Mouse (Mus musculus): ENCODE results near the gene Abl2. TPM values are rescaled to one million over a fixed set of nuclear protein-coding genes. Genes with fewer than 3 reads are reported as not detected.

The Abl2 gene
- total and polyA plus RNA-seq, 3 experiments: 10.0 to 19.8 (median 15.5) TPM

DNA sequence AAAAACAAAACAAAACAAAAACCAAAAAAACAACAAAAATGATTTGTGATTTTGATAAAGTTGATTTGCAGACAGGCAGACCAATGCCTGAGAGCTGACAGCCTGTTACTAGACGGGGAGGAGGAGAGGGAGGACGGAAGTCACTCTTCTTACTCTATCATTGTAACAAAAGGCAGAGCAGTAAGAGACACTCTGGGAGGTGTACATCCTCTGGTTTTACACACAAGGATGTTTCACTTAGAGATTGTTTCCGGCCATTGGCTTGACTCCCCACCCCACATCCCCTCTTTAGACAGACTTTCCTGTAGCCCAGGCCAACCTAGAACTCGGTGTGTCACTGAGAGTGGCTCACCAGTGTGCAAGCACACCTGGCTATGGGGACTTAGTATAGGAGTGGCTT is 11.0 kb downstream of the Abl2 start (continued):
- TF ChIP-seq CHD2 (IDR thresholded peaks at IDR 0.05; ENCODE audit: low read length): no peak

- Histone ChIP-seq H3K4me2 (ENCODE audit: insufficient read depth, low read depth, poor library complexity, severe bottlenecking) (no peak overlapping the region), H3K9me3 (replicated peaks; ENCODE audit: low read length) (no peaks in the 10 kb centered on the region), H3K9ac (ENCODE audit: insufficient read depth, low read depth) (no peak overlapping the region), H3K27me3 (replicated peaks) (no peaks in the 10 kb centered on the region), H3K4me3 (replicated peaks in 1 of 3; ENCODE audit: low read depth in 2 of 3, low read length in 2 of 3, poor library complexity in 1 of 3) (no peak overlapping the region), H3K79me2 (replicated peaks; ENCODE audit: control insufficient read depth, extremely low read depth, insufficient read depth, poor library complexity, severe bottlenecking) (peaks cover 9% of the 10 kb centered on the region; the same call in 1 of the 2 replicates), H3K4me1 (ENCODE audit: control insufficient read depth in 1 of 2, insufficient read depth in 2 of 2) (peaks cover 0 to 31% of the 10 kb centered on the region in 2 experiments; a peak in 2 of 4 replicates), H3K36me3 (replicated peaks in 1 of 2; ENCODE audit: control insufficient read depth in 1 of 2, insufficient read depth in 1 of 2, low read length in 1 of 2) (peaks cover 0 to 17% of the 10 kb centered on the region in 2 experiments), H3K27ac (ENCODE audit: insufficient read depth, low read depth) (no peak overlapping the region)
- no peak for DNase-seq (ENCODE audit: extremely low read depth)
- no peak for TF ChIP-seq MAZ (IDR thresholded peaks at IDR 0.05; ENCODE audit: low read depth, low read length)
- no peak for TF ChIP-seq CHD2 (IDR thresholded peaks at IDR 0.05; ENCODE audit: low read length)
- TF ChIP-seq MAFK (IDR thresholded peaks at IDR 0.05; ENCODE audit: insufficient replicate concordance, low read length): no peak
- TF ChIP-seq MEF2A (IDR thresholded peaks at IDR 0.05; ENCODE audit: borderline replicate concordance, low read depth, low read length): no peak
- TF ChIP-seq JUN (IDR thresholded peaks at IDR 0.05; ENCODE audit: insufficient read depth, low read depth, low read length): no peak
- no peak for TF ChIP-seq EP300 (IDR thresholded peaks at IDR 0.05; ENCODE audit: low read length)
- TF ChIP-seq E2F4 (IDR thresholded peaks at IDR 0.05; ENCODE audit: insufficient replicate concordance, low read depth, low read length): no peak
- TF ChIP-seq CHD1 (IDR thresholded peaks at IDR 0.05; ENCODE audit: low read depth, low read length): no peak
- TF ChIP-seq SMC3 (IDR thresholded peaks at IDR 0.05; ENCODE audit: low read depth, low read length): no peak
- TF ChIP-seq ZC3H11A (IDR thresholded peaks at IDR 0.05; ENCODE audit: low read depth, low read length): no peak
- TF ChIP-seq RAD21 (IDR thresholded peaks at IDR 0.05; ENCODE audit: low read depth, low read length): no peak
- no peak for TF ChIP-seq POLR2A (IDR thresholded peaks at IDR 0.05; ENCODE audit: low read depth, low read length)
- TF ChIP-seq NELFE (IDR thresholded peaks at IDR 0.05; ENCODE audit: low read depth, low read length): no peak
- TF ChIP-seq KAT2A (IDR thresholded peaks at IDR 0.05; ENCODE audit: insufficient replicate concordance, low read length): no peak
- no peak for TF ChIP-seq ZMIZ1 (IDR thresholded peaks at IDR 0.05; ENCODE audit: low read depth, low read length)
- no peak for TF ChIP-seq POLR2AphosphoS2 (IDR thresholded peaks at IDR 0.05; ENCODE audit: low read depth, low read length)
- TF ChIP-seq UBTF (IDR thresholded peaks at IDR 0.05; ENCODE audit: low read depth, low read length): no peak
- in situ Hi-C loops (cut with MboI; ENCODE audit: low pct_ligation_motif_present, low pct_unique_long_range_greater_than_20kb, low sequenced_read_pairs) (no loop called here), dilution Hi-C loops (cut with MboI; ENCODE audit: extremely low pct_ligation_motif_present, extremely low pct_unique_long_range_greater_than_20kb, low sequenced_read_pairs) (no loop called here)
Observed at GRCm38 (mm10) chr1:156572952-156573351, 14.4 kb downstream of the Abl2 start.

- dilution Hi-C loops (cut with MboI; ENCODE audit: extremely low pct_ligation_motif_present, extremely low pct_unique_long_range_greater_than_20kb, low sequenced_read_pairs) (no loop called here), in situ Hi-C loops (cut with MboI; ENCODE audit: low pct_ligation_motif_present, low pct_unique_long_range_greater_than_20kb, low sequenced_read_pairs) (no loop called here)
- TF ChIP-seq BHLHE40 (IDR thresholded peaks at IDR 0.05; ENCODE audit: low read depth, low read length) (no peak), ZKSCAN1 (IDR thresholded peaks at IDR 0.05; ENCODE audit: borderline replicate concordance, low read depth, low read length) (no peak), JUN (IDR thresholded peaks at IDR 0.05; ENCODE audit: insufficient read depth, low read depth, low read length) (no peak), ZC3H11A (IDR thresholded peaks at IDR 0.05; ENCODE audit: low read depth, low read length) (no peak), ZMIZ1 (IDR thresholded peaks at IDR 0.05; ENCODE audit: low read depth, low read length) (no peak), NRF1 (IDR thresholded peaks at IDR 0.05; ENCODE audit: low read depth, low read length) (no peak)
Observed at GRCm38 (mm10) chr1:156581149-156581548, 22.6 kb downstream of the Abl2 start.

More at GRCm38 (mm10) chr1:156581149-156581548, 22.6 kb downstream of the Abl2 start:
- Histone ChIP-seq H3K9me3 (replicated peaks; ENCODE audit: low read length) (no peaks in the 10 kb centered on the region), H3K79me2 (replicated peaks; ENCODE audit: control insufficient read depth, extremely low read depth, insufficient read depth, poor library complexity, severe bottlenecking) (peaks cover 4% of the 10 kb centered on the region; the same call in 1 of the 2 replicates), H3K9ac (ENCODE audit: insufficient read depth, low read depth) (no peak overlapping the region), H3K27me3 (replicated peaks) (no peaks in the 10 kb centered on the region), H3K4me1 (ENCODE audit: control insufficient read depth in 1 of 2, insufficient read depth in 2 of 2) (no peaks in the 10 kb centered on the region), H3K4me2 (ENCODE audit: insufficient read depth, low read depth, poor library complexity, severe bottlenecking) (no peak overlapping the region), H3K36me3 (replicated peaks in 1 of 2; ENCODE audit: control insufficient read depth in 1 of 2, insufficient read depth in 1 of 2, low read length in 1 of 2) (peaks cover 0 to 33% of the 10 kb centered on the region in 2 experiments), H3K27ac (ENCODE audit: insufficient read depth, low read depth) (no peak overlapping the region), H3K4me3 (replicated peaks in 1 of 3; ENCODE audit: low read depth in 2 of 3, low read length in 2 of 3, poor library complexity in 1 of 3) (no peak overlapping the region)
- DNase-seq (ENCODE audit: extremely low read depth): no peak
